Mouse (Mus musculus) cortical plate, adult 2 months (tissue): ENCODE measurements around the gene Chil4.
"Not testable (repeated sequence)": the region's sequence is repeated elsewhere in the genome, so short reads cannot be mapped to it uniquely, and the experiment has no call there.

Experiments
- CTCF ChIP-seq: fragments of 200-500 bp; IDR thresholded peaks from 2 replicates; pipeline ENCODE4 v1.5.1; 2011; ENCODE audit warnings: mild to moderate bottlenecking, control low read depth, low read length; ENCODE audit not compliant: insufficient read depth; ENCODE audit errors: extremely low read depth
- POLR2A ChIP-seq: fragments of 200-500 bp; IDR thresholded peaks from 2 replicates; pipeline ENCODE4 v1.6.1; 2011; ENCODE audit warnings: mild to moderate bottlenecking, low read length, control low read depth; ENCODE audit not compliant: insufficient read depth; ENCODE audit errors: extremely low read depth

DNA sequence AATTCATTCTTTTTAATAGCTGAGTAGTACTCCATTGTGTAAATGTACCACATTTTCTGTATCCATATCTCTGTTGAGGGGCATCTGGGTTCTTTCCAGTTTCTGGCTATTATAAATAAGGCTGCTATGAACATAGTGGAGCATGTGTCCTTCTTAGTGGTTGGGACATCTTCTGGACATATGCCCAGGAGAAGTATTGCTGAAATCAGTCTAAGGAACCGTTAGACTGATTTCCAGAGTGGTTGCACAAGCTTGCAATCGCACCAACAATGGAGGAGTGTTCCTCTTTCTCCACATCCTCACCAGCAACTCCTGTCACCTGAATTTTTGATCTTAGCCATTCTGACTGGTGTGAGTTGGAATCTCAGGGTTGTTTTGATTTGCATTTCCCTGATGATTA is 46.8 kb downstream of the Chil4 start:
- not testable (repeated sequence) for TF ChIP-seq CTCF, POLR2A
